Comparison of ENCODE assay signal across 26 mouse cellular contexts in genomic region chr12:39695322-39695721, GRCm38 (mm10).
DNase-seq lines count a peak whose midpoint lies in the region; ATAC-seq and TF ChIP-seq lines count a peak whose summit lies in the region.
"Had no signal": no experiment of that assay in that cellular context is flagged by ENCODE, and none has a peak within 500 bp of the region (broad histone marks: within the 10 kb centered on the region; RNA-seq: fewer than 3 reads in every experiment).

No protein-coding gene starts in this region.

- TF ChIP-seq EP300 in CH12.LX (IDR thresholded peaks at IDR 0.05; ENCODE audit: low read length) = peak; percentile 86

- H3K4me3 ChIP-seq in CH12.LX (replicated peaks in 1 of 3; ENCODE audit: low read depth in 2 of 3, low read length in 2 of 3, poor library complexity in 1 of 3) (no peak overlapping the region), myocyte (no peak overlapping the region)
- no peak overlapping the region for H3K4me3 ChIP-seq in forebrain, embryonic 16.5 days (replicated peaks; ENCODE audit: low read length)
- H3K4me3 ChIP-seq: embryonic facial prominence, embryonic 13.5 days; embryonic facial prominence, embryonic 15.5 days; erythroblast, embryonic 14.5 days; forebrain, embryonic 10.5 days; forebrain, embryonic 12.5 days had no signal

- WGBS in forebrain, embryonic 16.5 days = 85% methylated on average over 1 of the region's 1 CpGs

- H3K4me2 ChIP-seq in CH12.LX (ENCODE audit: insufficient read depth, low read depth, poor library complexity, severe bottlenecking) (no peak overlapping the region), myocyte (ENCODE audit: low read depth) (no peak overlapping the region)
- no peak overlapping the region for H3K4me2 ChIP-seq in forebrain, embryonic 16.5 days (ENCODE audit: low read length)
- H3K4me2 ChIP-seq: embryonic facial prominence, embryonic 13.5 days; embryonic facial prominence, embryonic 15.5 days; forebrain, embryonic 12.5 days had no signal

- H3K79me2 ChIP-seq in CH12.LX (replicated peaks; ENCODE audit: control insufficient read depth, extremely low read depth, insufficient read depth, poor library complexity, severe bottlenecking) (no peaks in the 10 kb centered on the region), myocyte (ENCODE audit: control insufficient read depth, insufficient read depth) (no peaks in the 10 kb centered on the region)

- dilution Hi-C loops in CH12.LX (cut with MboI; ENCODE audit: extremely low pct_ligation_motif_present, extremely low pct_unique_long_range_greater_than_20kb, low sequenced_read_pairs) = no loop called here

- no peak for TF ChIP-seq CTCF in CH12.LX (conservative IDR thresholded peaks at IDR 0.05 in 1 of 2, IDR thresholded peaks at IDR 0.05 in 1 of 2; ENCODE audit: low read depth in 2 of 2, low read length in 2 of 2)

- no peaks in the 10 kb centered on the region for H3K9me3 ChIP-seq in CH12.LX (replicated peaks; ENCODE audit: low read length)
- H3K9me3 ChIP-seq in forebrain, embryonic 16.5 days (ENCODE audit: control insufficient read depth, low read length) = no peaks in the 10 kb centered on the region
- H3K9me3 ChIP-seq: embryonic facial prominence, embryonic 13.5 days; embryonic facial prominence, embryonic 15.5 days; forebrain, embryonic 10.5 days; forebrain, embryonic 12.5 days had no signal

- no peak overlapping the region for H3K9ac ChIP-seq in CH12.LX (ENCODE audit: insufficient read depth, low read depth)
- H3K9ac ChIP-seq in forebrain, embryonic 16.5 days (replicated peaks; ENCODE audit: low read depth, low read length) = no peak overlapping the region
- H3K9ac ChIP-seq: embryonic facial prominence, embryonic 13.5 days; embryonic facial prominence, embryonic 15.5 days; forebrain, embryonic 12.5 days; forebrain, postnatal 0 days had no signal

- H3ac ChIP-seq in myocyte (ENCODE audit: control insufficient read depth, insufficient read length) = no peak overlapping the region

- H3K27ac ChIP-seq in CH12.LX (ENCODE audit: insufficient read depth, low read depth) = no peak overlapping the region
- no peak overlapping the region for H3K27ac ChIP-seq in forebrain, embryonic 16.5 days (ENCODE audit: low read length)
- H3K27ac ChIP-seq: embryonic facial prominence, embryonic 13.5 days; embryonic facial prominence, embryonic 15.5 days; forebrain, embryonic 10.5 days; forebrain, embryonic 12.5 days had no signal

- H3K27me3 ChIP-seq in CH12.LX (replicated peaks) (no peaks in the 10 kb centered on the region), myocyte (ENCODE audit: control insufficient read depth, insufficient read depth, insufficient read length) (no peaks in the 10 kb centered on the region)
- H3K27me3 ChIP-seq in forebrain, embryonic 16.5 days (replicated peaks; ENCODE audit: control insufficient read depth, insufficient read depth, low read length) = no peaks in the 10 kb centered on the region
- H3K27me3 ChIP-seq: embryonic facial prominence, embryonic 13.5 days; embryonic facial prominence, embryonic 15.5 days; forebrain, embryonic 12.5 days had no signal

- in situ Hi-C loops in CH12.LX (cut with MboI; ENCODE audit: low pct_ligation_motif_present, low pct_unique_long_range_greater_than_20kb, low sequenced_read_pairs) = no loop called here

- no peaks in the 10 kb centered on the region for H3K36me3 ChIP-seq in CH12.LX (replicated peaks in 1 of 2; ENCODE audit: control insufficient read depth in 1 of 2, insufficient read depth in 1 of 2, low read length in 1 of 2)
- H3K36me3 ChIP-seq in myocyte (ENCODE audit: control insufficient read depth, insufficient read depth) = no peaks in the 10 kb centered on the region
- no peaks in the 10 kb centered on the region for H3K36me3 ChIP-seq in forebrain, embryonic 16.5 days (ENCODE audit: control insufficient read depth, insufficient read depth)
- H3K36me3 ChIP-seq: embryonic facial prominence, embryonic 13.5 days; embryonic facial prominence, embryonic 15.5 days; forebrain, embryonic 10.5 days; forebrain, embryonic 12.5 days had no signal

- TF ChIP-seq RAD21 in CH12.LX (IDR thresholded peaks at IDR 0.05; ENCODE audit: low read depth, low read length) = no peak

- no peak for ATAC-seq in forebrain, embryonic 16.5 days
- ATAC-seq: CD4-positive, CD25-positive, alpha-beta regulatory T cell, adult 4 months; forebrain, embryonic 14.5 days; forebrain, postnatal 0 days had no signal

- peaks cover 3 to 23% of the 10 kb centered on the region in 2 experiments; a peak in 3 of 4 replicates for H3K4me1 ChIP-seq in CH12.LX (ENCODE audit: control insufficient read depth in 1 of 2, insufficient read depth in 2 of 2)
- no peaks in the 10 kb centered on the region for H3K4me1 ChIP-seq in forebrain, embryonic 16.5 days (replicated peaks; ENCODE audit: control insufficient read depth, insufficient read depth, low read length)
- H3K4me1 ChIP-seq: embryonic facial prominence, embryonic 13.5 days; embryonic facial prominence, embryonic 15.5 days; forebrain, embryonic 10.5 days; forebrain, embryonic 12.5 days had no signal

- TF ChIP-seq POLR2A in CH12.LX (IDR thresholded peaks at IDR 0.05; ENCODE audit: low read depth, low read length) (no peak), myocyte (IDR thresholded peaks at IDR 0.05; ENCODE audit: insufficient read length, low read depth) (no peak)

- DNase-seq in 3T3-L1 (ENCODE audit: low read depth, low spot score) = peak; percentile 68
- DNase-seq in A20 (ENCODE audit: low read depth, low spot score) = peak; percentile 8
- DNase-seq in CH12.LX (ENCODE audit: extremely low read depth) = peak; percentile 63
- DNase-seq in gastrocnemius, postnatal 10 days = no peak
- no peak for DNase-seq in thymus, postnatal 10 days (ENCODE audit: low spot score in 2 of 2)
- no peak for DNase-seq in adrenal gland, postnatal 14 days
- DNase-seq: adrenal gland, adult 2 months; adrenal gland, postnatal 10 days; adrenal gland, postnatal 36 days; cerebellum, adult 11 months; cerebellum, adult 18-20 months; cerebellum, adult 8-10 months; cerebellum, adult 9-11 months; cerebellum, postnatal 14 days; cerebellum, postnatal 36 days; embryo, embryonic 11 days; forebrain, postnatal 0 days had no signal

TF ChIP-seq in CH12.LX, 34 proteins besides CTCF, POLR2A, EP300 and RAD21:
- no peak for TF ChIP-seq KAT2A (IDR thresholded peaks at IDR 0.05; ENCODE audit: insufficient replicate concordance, low read length)
- TF ChIP-seq MAFK (IDR thresholded peaks at IDR 0.05; ENCODE audit: insufficient replicate concordance, low read length) = no peak; the same call in 1 of the 2 replicates
- peak; percentile 85 for TF ChIP-seq JUN (IDR thresholded peaks at IDR 0.05; ENCODE audit: insufficient read depth, low read depth, low read length)
- no peak for TF ChIP-seq CHD2 (IDR thresholded peaks at IDR 0.05; ENCODE audit: low read length)
- TF ChIP-seq ETS1 (conservative IDR thresholded peaks at IDR 0.05; ENCODE audit: low read depth, low read length) = peak; percentile 80
- peak; percentile 86 for TF ChIP-seq JUND (conservative IDR thresholded peaks at IDR 0.05; ENCODE audit: low read depth, low read length)
- 0 out of 2 replicates have a peak, but pooled peaks have one; percentile 36 for TF ChIP-seq CHD1 (IDR thresholded peaks at IDR 0.05; ENCODE audit: low read depth, low read length)
- TF ChIP-seq BHLHE40 (IDR thresholded peaks at IDR 0.05; ENCODE audit: low read depth, low read length) = peak; percentile 58
- TF ChIP-seq ZMIZ1 (IDR thresholded peaks at IDR 0.05; ENCODE audit: low read depth, low read length) = no peak
- peak; percentile 97 for TF ChIP-seq MEF2A (IDR thresholded peaks at IDR 0.05; ENCODE audit: borderline replicate concordance, low read depth, low read length)
- peak; percentile 87 for TF ChIP-seq IRF4 (IDR thresholded peaks at IDR 0.05; ENCODE audit: low read depth, low read length)

TF ChIP-seq in myocyte, 11 proteins besides CTCF, POLR2A, EP300 and RAD21:
- TF ChIP-seq E2F4 (IDR thresholded peaks at IDR 0.05; ENCODE audit: insufficient read depth) (no peak), CEBPB (IDR thresholded peaks at IDR 0.05; ENCODE audit: insufficient read depth, poor library complexity, severe bottlenecking) (0 out of 2 replicates have a peak, but pooled peaks have one; percentile 15), MYOD1 (IDR thresholded peaks at IDR 0.05; ENCODE audit: control insufficient read depth in 1 of 3, insufficient read length in 2 of 3, low read depth in 2 of 3) (no peak), POLR2AphosphoS2 (IDR thresholded peaks at IDR 0.05; ENCODE audit: insufficient read length, low read depth) (no peak)

Comparison
In these comparisons a context has a peak if more than half of its experiments do, and no peak if none do; other contexts are left out.
1. DNase-seq: peak in 3T3-L1 (single experiment), A20 (single experiment) and CH12.LX (single experiment); none in gastrocnemius, postnatal 10 days (single experiment), thymus, postnatal 10 days (0 of 2) and adrenal gland, postnatal 14 days (single experiment).